Mouse (Mus musculus) ES-E14 (cell line): ENCODE measurements around the gene Hscb. TPM values are rescaled to one million over a fixed set of nuclear protein-coding genes. Genes with fewer than 3 reads are reported as not detected.
A peak's percentile ranks its signal among the peaks of the same experiment; 100 is the strongest.

Source experiments
- DNase-seq: peaks from one replicate; pipeline ENCODE4 v3.0.0-alpha.2; 2013; ENCODE audit warnings: low read depth, low spot score
- H3K27ac ChIP-seq: 2 replicates; pipeline ENCODE4 v1.5.1; 2012; ENCODE audit warnings: low read depth, mild to moderate bottlenecking, low read length, moderate library complexity, mixed read lengths; ENCODE audit not compliant: poor library complexity, insufficient read depth, severe bottlenecking
- H3K36me3 ChIP-seq: 2 replicates; pipeline ENCODE4 v1.6.1; 2012; ENCODE audit warnings: mild to moderate bottlenecking, low read length, moderate library complexity, mixed read lengths; ENCODE audit not compliant: control insufficient read depth, poor library complexity, insufficient read depth, severe bottlenecking
- H3K4me1 ChIP-seq, 2 experiments: fragments of 150-350 bp in 1 of 2; sonication (generic) in 1 of 2; 2 replicates each; pipeline ENCODE4 v1.6.1; 2012; ENCODE audit warnings: low read length in 2 of 2, mild to moderate bottlenecking in 1 of 2, mixed read lengths in 1 of 2; ENCODE audit not compliant: control insufficient read depth in 2 of 2, insufficient read depth in 2 of 2, poor library complexity in 1 of 2
- H3K4me3 ChIP-seq, 2 experiments: fragments of 150-350 bp in 1 of 2; sonication (generic) in 1 of 2; 2 replicates each; pipeline ENCODE4 v1.5.1; 2012; ENCODE audit warnings: low read length in 2 of 2, low read depth in 1 of 2, mild to moderate bottlenecking in 1 of 2, mixed read lengths in 1 of 2; ENCODE audit not compliant: insufficient read depth in 1 of 2, poor library complexity in 1 of 2, severe bottlenecking in 1 of 2
- H3K9ac ChIP-seq: 2 replicates; pipeline ENCODE4 v1.6.1; 2012; ENCODE audit warnings: low read depth, mild to moderate bottlenecking, low read length, mixed read lengths; ENCODE audit not compliant: poor library complexity, insufficient read depth, severe bottlenecking
- H3K9me3 ChIP-seq: fragments of 150-350 bp; sonication (generic); 2 replicates; pipeline ENCODE4 v1.6.1; 2012; ENCODE audit warnings: low read depth, mild to moderate bottlenecking, low read length; ENCODE audit not compliant: control insufficient read depth, insufficient read depth
- CHD2 ChIP-seq: IDR thresholded peaks from 2 replicates; pipeline ENCODE4 v1.6.1; 2014; ENCODE audit warnings: mild to moderate bottlenecking, low read depth, low read length, inconsistent platforms
- HCFC1 ChIP-seq: IDR thresholded peaks from 2 replicates; pipeline ENCODE4 v1.6.1; 2012; ENCODE audit warnings: low read length, inconsistent platforms, borderline replicate concordance; ENCODE audit not compliant: insufficient read depth
- MAFK ChIP-seq: IDR thresholded peaks from 2 replicates; pipeline ENCODE4 v1.6.1; 2014; ENCODE audit warnings: mild to moderate bottlenecking, low read depth, low read length, inconsistent platforms; ENCODE audit not compliant: insufficient read depth
- ZC3H11A ChIP-seq: IDR thresholded peaks from 2 replicates; pipeline ENCODE4 v1.6.1; 2012; ENCODE audit warnings: low read depth, mild to moderate bottlenecking, inconsistent platforms, low read length, borderline replicate concordance
- in situ Hi-C, 2 experiments: fragments of 600-800 bp; cut with MboI; formaldehyde crosslinking; loops; one replicate each; pipeline ENCODE4 v1.15.1; 2025; ENCODE audit warnings: low sequenced_read_pairs in 2 of 2, inconsistent platforms in 1 of 2; ENCODE audit not compliant: unreplicated experiment in 2 of 2
- total RNA-seq: library from RNA; depleted of rRNA; stranded (reverse); fragments of 300-350 nt; gene quantifications from 2 replicates; pipeline ENCODE4 v1.2.3, GENCODE M21; 2012

Gene Hscb
- total RNA-seq, 1 experiment, result 22.9 TPM

DNA sequence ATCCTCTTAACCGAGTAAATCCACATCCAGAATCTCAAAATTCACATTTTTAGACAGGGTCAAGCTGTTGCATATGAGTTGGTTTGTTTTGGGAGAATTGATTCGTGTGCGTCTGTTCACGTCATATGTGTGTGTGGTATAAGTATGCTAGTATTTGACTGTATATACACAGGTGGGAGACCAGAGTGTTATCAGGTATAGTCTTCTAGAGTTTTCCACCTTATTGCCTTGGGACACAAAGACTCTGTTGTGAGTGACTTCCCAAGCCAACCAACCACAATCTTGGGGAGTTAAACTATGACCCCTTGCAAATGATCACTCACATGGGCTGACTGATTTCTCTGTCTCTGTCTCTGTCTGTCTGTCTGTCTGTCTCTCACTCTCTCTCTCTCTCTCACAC lies 15.2 kb downstream of the Hscb start:
- H3K9ac ChIP-seq, result no peak overlapping the region
- no peak for TF ChIP-seq ZC3H11A
- DNase-seq, result no peak
- no peaks in the 10 kb centered on the region for H3K4me1 ChIP-seq
- in situ Hi-C loops, result no loop called here
- H3K4me3 ChIP-seq, result no peak overlapping the region
- no peak overlapping the region for H3K27ac ChIP-seq
- H3K36me3 ChIP-seq, result no peaks in the 10 kb centered on the region
- no peaks in the 10 kb centered on the region for H3K9me3 ChIP-seq

DNA sequence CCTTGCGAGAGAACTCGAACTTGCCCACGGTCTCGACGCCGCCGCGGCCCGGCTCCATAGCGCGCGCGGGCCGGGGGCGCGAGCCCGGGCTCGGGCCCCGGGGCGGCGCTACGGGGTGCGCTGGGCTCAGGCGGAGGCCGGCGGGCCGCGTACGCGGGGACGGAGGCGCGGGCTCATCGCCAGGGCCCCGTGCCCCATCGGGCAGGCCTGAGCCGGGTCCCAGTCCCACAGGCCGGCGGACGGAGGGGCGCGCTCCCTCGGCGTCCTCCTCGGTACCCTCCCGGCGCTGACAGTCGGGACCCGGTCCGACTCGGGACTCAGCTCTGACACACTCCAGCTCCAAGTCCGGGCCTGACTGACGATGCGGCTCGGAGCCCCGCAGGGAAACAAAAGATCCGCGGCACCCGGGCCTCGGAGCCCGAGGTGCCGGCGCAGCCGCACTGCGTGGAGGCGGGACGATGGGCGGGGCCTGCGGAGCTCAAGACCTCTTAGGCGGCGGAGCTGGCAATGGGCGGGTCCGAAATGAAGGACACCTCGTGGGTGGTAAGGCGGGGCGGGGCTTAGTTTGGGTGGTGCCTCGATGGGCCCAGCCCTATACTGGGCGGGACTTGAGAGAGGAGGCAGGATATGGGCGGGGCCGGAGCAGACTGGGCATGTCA lies 29.8 kb downstream of the Hscb start, which contains the start of gene Ulk1:
Gene Ulk1 (minus strand): TSS at position 431 of the 659 bp plus-strand sequence.
- Histone ChIP-seq H3K36me3 (peaks cover 12% of the 10 kb centered on the region), H3K4me3 (peak within 1 kb of the TSS; percentile 78 to 93), H3K9ac (peak within 1 kb of the TSS; percentile 87), H3K27ac (peak within 1 kb of the TSS; percentile 95), H3K4me1 (peaks cover 2 to 12% of the 10 kb centered on the region in 2 experiments; a peak in 3 of 4 replicates), H3K9me3 (no peaks in the 10 kb centered on the region)
- DNase-seq, result peak; percentile 100
- TF ChIP-seq CHD2, result no peak
- peak; percentile 60; the same call in 1 of the 2 replicates for TF ChIP-seq HCFC1
- in situ Hi-C loops, result no loop called here

DNA sequence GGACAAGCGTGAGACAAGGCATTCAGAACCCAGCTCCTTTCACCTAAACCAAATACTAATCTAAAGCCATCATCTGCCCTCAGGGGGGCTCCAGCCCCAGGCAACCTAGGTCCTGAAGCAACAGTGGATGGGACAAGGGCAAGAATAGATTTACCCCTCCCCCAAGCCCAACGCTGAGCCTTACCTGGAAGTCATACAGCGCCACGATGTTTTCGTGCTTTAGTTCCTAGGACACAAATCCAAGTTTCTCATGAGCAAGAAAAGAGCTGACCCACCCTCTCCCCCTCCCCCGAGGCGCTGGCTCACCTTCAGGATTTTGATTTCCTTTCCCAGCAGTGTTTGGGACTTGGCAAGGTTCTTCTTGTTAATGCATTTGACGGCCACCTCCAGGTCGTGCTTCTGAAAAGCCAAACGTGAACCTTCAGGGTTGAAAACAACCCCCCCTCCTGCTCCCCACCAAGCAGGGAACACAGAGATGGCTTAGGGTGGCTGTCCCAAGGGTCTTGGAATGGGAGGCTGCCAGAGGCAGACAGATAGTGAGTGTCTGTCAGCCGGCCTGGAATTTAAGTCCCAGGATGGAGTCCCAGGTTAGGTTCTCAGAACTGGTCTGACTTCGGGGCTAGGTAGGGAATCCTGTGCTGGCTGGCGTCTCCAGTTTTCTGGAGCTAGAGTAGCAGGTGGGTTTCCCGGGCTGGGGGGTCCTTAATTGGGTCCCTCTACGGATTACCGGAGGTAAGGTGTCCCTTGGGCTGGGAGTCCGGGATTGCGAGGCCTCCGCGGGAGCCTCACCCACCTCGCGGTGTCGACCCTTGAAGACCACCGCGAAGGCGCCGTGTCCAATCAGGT lies 30.5 kb downstream of the Hscb start:
- no peaks in the 10 kb centered on the region for H3K9me3 ChIP-seq
- peaks cover 14% of the 10 kb centered on the region for H3K36me3 ChIP-seq
- H3K4me3 ChIP-seq, result peak overlapping the region; percentile 78 to 93
- TF ChIP-seq MAFK, result no peak
- TF ChIP-seq CHD2, result 0 out of 2 replicates have a peak, but pooled peaks have one; percentile 26
- peak; percentile 66 for DNase-seq
- peaks cover 7 to 15% of the 10 kb centered on the region in 2 experiments; a peak in 3 of 4 replicates for H3K4me1 ChIP-seq
- H3K9ac ChIP-seq, result peak overlapping the region; percentile 87
- peak overlapping the region; percentile 95 for H3K27ac ChIP-seq
- in situ Hi-C loops, result no loop called here

DNA sequence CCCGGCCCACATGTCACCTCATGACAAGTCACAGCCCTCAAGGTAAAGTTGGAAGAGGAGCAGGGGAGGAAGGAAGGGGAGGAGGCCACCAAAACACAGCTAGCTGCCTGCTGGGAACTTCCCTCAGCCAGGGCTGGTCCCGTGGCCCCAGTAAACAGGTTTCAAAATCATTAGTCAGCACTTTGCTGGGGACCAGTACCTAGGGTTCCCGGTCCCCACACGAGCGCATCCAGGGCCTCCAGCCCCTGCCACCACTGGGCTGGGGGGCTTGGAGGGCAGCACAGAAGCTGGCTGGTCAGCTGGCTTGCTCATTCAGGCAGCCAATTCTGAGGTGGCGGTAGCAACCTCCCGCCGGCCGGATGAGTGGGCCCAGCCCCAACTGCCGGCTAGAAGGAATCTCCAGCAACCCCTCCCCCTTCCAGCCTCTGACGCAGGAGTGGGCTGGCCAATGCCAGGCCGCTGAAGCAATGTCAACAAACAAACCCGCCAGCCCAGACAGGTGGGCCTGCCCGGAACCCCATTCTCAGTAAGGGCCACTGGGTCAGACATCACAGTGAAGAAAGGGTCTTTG lies 31.4 kb downstream of the Hscb start:
- TF ChIP-seq MAFK (peak; percentile 96), CHD2 (no peak)
- Histone ChIP-seq H3K36me3 (peaks cover 14% of the 10 kb centered on the region), H3K4me3 (peak overlapping the region; percentile 78 to 93), H3K9ac (peak overlapping the region; percentile 87), H3K4me1 (peaks cover 10 to 15% of the 10 kb centered on the region in 2 experiments; a peak in 3 of 4 replicates), H3K9me3 (no peaks in the 10 kb centered on the region), H3K27ac (peak overlapping the region; percentile 95)
- DNase-seq, result peak; percentile 79
- in situ Hi-C loops, result no loop called here
